Mouse (Mus musculus) myocyte (in vitro differentiated cells): ENCODE data around the gene Apoc3. TPM values are rescaled to one million over a fixed set of nuclear protein-coding genes. Genes with fewer than 3 reads are reported as not detected.

ENCODE experiments used
- H3K27me3 ChIP-seq: one replicate; pipeline ENCODE4 v1.6.1; 2011; ENCODE audit not compliant: control insufficient read depth, insufficient read depth, insufficient read length
- H3K36me3 ChIP-seq: one replicate; pipeline ENCODE4 v1.6.1; 2011; ENCODE audit not compliant: control insufficient read depth, insufficient read depth
- H3K4me2 ChIP-seq: one replicate; pipeline ENCODE4 v1.6.1; 2011; ENCODE audit warnings: low read depth, control low read depth
- H3K4me3 ChIP-seq: one replicate; pipeline ENCODE4 v1.5.1; 2011; ENCODE audit warnings: mild to moderate bottlenecking, control low read depth, moderate library complexity
- H3K79me2 ChIP-seq: one replicate; pipeline ENCODE4 v1.6.1; 2011; ENCODE audit not compliant: control insufficient read depth, insufficient read depth
- H3ac ChIP-seq: one replicate; pipeline ENCODE4 v1.6.1; 2011; ENCODE audit not compliant: control insufficient read depth, insufficient read length
- CEBPB ChIP-seq: IDR thresholded peaks from 2 replicates; pipeline ENCODE4 v1.6.1; 2011; ENCODE audit warnings: mild to moderate bottlenecking, moderate library complexity; ENCODE audit not compliant: poor library complexity, insufficient read depth, severe bottlenecking
- E2F4 ChIP-seq: IDR thresholded peaks from one replicate; pipeline ENCODE4 v1.6.1; 2011; ENCODE audit warnings: mild to moderate bottlenecking, control low read depth, moderate library complexity; ENCODE audit not compliant: insufficient read depth
- MAX ChIP-seq: IDR thresholded peaks from one replicate; pipeline ENCODE4 v1.6.1; 2011; ENCODE audit warnings: low read depth, mild to moderate bottlenecking, control low read depth
- MYOD1 ChIP-seq, 3 experiments: IDR thresholded peaks; one replicate each; pipeline ENCODE4 v1.6.1; 2011; ENCODE audit warnings: control low read depth in 2 of 3, low read depth in 2 of 3, mild to moderate bottlenecking in 2 of 3, moderate library complexity in 1 of 3; ENCODE audit not compliant: insufficient read length in 2 of 3, control insufficient read depth in 1 of 3
- MYOG ChIP-seq, 3 experiments: IDR thresholded peaks; one replicate each; pipeline ENCODE4 v1.6.1; 2011; ENCODE audit warnings: control low read depth in 2 of 3, low read depth in 2 of 3, mild to moderate bottlenecking in 2 of 3; ENCODE audit not compliant: insufficient read length in 2 of 3, control insufficient read depth in 1 of 3, insufficient read depth in 1 of 3
- POLR2A ChIP-seq: IDR thresholded peaks from one replicate; pipeline ENCODE4 v1.6.1; 2011; ENCODE audit warnings: low read depth, mild to moderate bottlenecking, control low read depth, moderate library complexity; ENCODE audit not compliant: insufficient read length
- POLR2AphosphoS2 ChIP-seq: IDR thresholded peaks from one replicate; pipeline ENCODE4 v1.6.1; 2011; ENCODE audit warnings: low read depth, control low read depth; ENCODE audit not compliant: insufficient read length
- REST ChIP-seq: IDR thresholded peaks from one replicate; pipeline ENCODE4 v1.6.1; 2011; ENCODE audit warnings: mild to moderate bottlenecking, control low read depth, moderate library complexity; ENCODE audit not compliant: insufficient read depth, insufficient read length
- SRF ChIP-seq: IDR thresholded peaks from one replicate; pipeline ENCODE4 v1.6.1; 2011; ENCODE audit warnings: low read depth; ENCODE audit not compliant: control insufficient read depth, insufficient read length
- TCF12 ChIP-seq: IDR thresholded peaks from one replicate; pipeline ENCODE4 v1.6.1; 2011; ENCODE audit warnings: mild to moderate bottlenecking, control low read depth; ENCODE audit not compliant: poor library complexity, insufficient read depth, severe bottlenecking
- TCF3 ChIP-seq: IDR thresholded peaks from one replicate; pipeline ENCODE4 v1.6.1; 2011; ENCODE audit warnings: low read depth, control low read depth; ENCODE audit not compliant: insufficient read length
- USF1 ChIP-seq: IDR thresholded peaks from one replicate; pipeline ENCODE4 v1.6.1; 2011; ENCODE audit warnings: low read depth, mild to moderate bottlenecking, control low read depth, moderate library complexity
- polyA plus RNA-seq: library from polyadenylated mRNA; unstranded; fragments of >200 nt; fragmentation: generic; extraction: Trizol; gene quantifications from one replicate; pipeline ENCODE4 v1.2.1, GENCODE M21; 2012; ENCODE audit warnings: missing spikeins

Gene Apoc3
- polyA plus RNA-seq, 1 experiment, result not detected

- no peak overlapping the region for H3K4me3 ChIP-seq
- H3K36me3 ChIP-seq, result no peaks in the 10 kb centered on the region
- no peak overlapping the region for H3ac ChIP-seq
- no peak overlapping the region for H3K4me2 ChIP-seq
- no peaks in the 10 kb centered on the region for H3K27me3 ChIP-seq
- H3K79me2 ChIP-seq, result no peaks in the 10 kb centered on the region
- TF ChIP-seq POLR2A, result no peak
- TF ChIP-seq MYOD1 (IDR thresholded peaks at IDR 0.05; ENCODE audit: control insufficient read depth in 1 of 3, insufficient read length in 2 of 3, low read depth in 2 of 3), result no peak
- TF ChIP-seq USF1, result no peak
- TF ChIP-seq MYOG (IDR thresholded peaks at IDR 0.05; ENCODE audit: control insufficient read depth in 1 of 3, insufficient read depth in 1 of 3, insufficient read length in 2 of 3, low read depth in 2 of 3), result no peak
- TF ChIP-seq E2F4, result no peak
- TF ChIP-seq TCF3, result no peak
- TF ChIP-seq REST, result no peak
- no peak for TF ChIP-seq MAX
- TF ChIP-seq POLR2AphosphoS2, result no peak
- no peak for TF ChIP-seq TCF12
- no peak for TF ChIP-seq CEBPB
- no peak for TF ChIP-seq SRF
These were observed 21.2 kb downstream of the Apoc3 start for GRCm38 (mm10) chr9:46214276-46214675.

- H3K4me3 ChIP-seq, result no peak overlapping the region
- no peak overlapping the region for H3K4me2 ChIP-seq
- peaks cover 3% of the 10 kb centered on the region for H3K36me3 ChIP-seq
- no peaks in the 10 kb centered on the region for H3K27me3 ChIP-seq
- H3K79me2 ChIP-seq, result no peaks in the 10 kb centered on the region
- no peak overlapping the region for H3ac ChIP-seq
- TF ChIP-seq MAX (no peak), MYOD1 (IDR thresholded peaks at IDR 0.05; ENCODE audit: control insufficient read depth in 1 of 3, insufficient read length in 2 of 3, low read depth in 2 of 3) (no peak), CEBPB (no peak), E2F4 (no peak), MYOG (IDR thresholded peaks at IDR 0.05; ENCODE audit: control insufficient read depth in 1 of 3, insufficient read depth in 1 of 3, insufficient read length in 2 of 3, low read depth in 2 of 3) (no peak), REST (no peak), POLR2A (no peak), TCF3 (no peak)
These were observed 25.0 kb downstream of the Apoc3 start for GRCm38 (mm10) chr9:46210473-46210872.

GRCm38 (mm10) chr9:46208401-46208974 is 26.9 kb downstream of the Apoc3 start:
- TF ChIP-seq TCF12 (no peak), SRF (no peak), TCF3 (no peak), USF1 (no peak), E2F4 (no peak), CEBPB (no peak)
- peaks cover 3% of the 10 kb centered on the region for H3K36me3 ChIP-seq

GRCm38 (mm10) chr9:46207501-46207869 is 28.0 kb downstream of the Apoc3 start:
- no peak overlapping the region for H3K4me3 ChIP-seq
- no peak overlapping the region for H3K4me2 ChIP-seq
- H3K79me2 ChIP-seq, result no peaks in the 10 kb centered on the region
- no peak for TF ChIP-seq E2F4
- TF ChIP-seq POLR2AphosphoS2, result no peak
- TF ChIP-seq REST, result no peak
- no peak for TF ChIP-seq USF1
- TF ChIP-seq TCF3, result no peak
- TF ChIP-seq MAX, result no peak
- TF ChIP-seq POLR2A, result no peak
- no peak for TF ChIP-seq CEBPB
- no peak for TF ChIP-seq MYOG (IDR thresholded peaks at IDR 0.05; ENCODE audit: control insufficient read depth in 1 of 3, insufficient read depth in 1 of 3, insufficient read length in 2 of 3, low read depth in 2 of 3)
- TF ChIP-seq MYOD1 (IDR thresholded peaks at IDR 0.05; ENCODE audit: control insufficient read depth in 1 of 3, insufficient read length in 2 of 3, low read depth in 2 of 3), result no peak
- no peak for TF ChIP-seq SRF
- no peak for TF ChIP-seq TCF12
- no peak overlapping the region for H3ac ChIP-seq
- H3K36me3 ChIP-seq, result peaks cover 3% of the 10 kb centered on the region
- no peaks in the 10 kb centered on the region for H3K27me3 ChIP-seq

More at GRCm38 (mm10) chr9:46208401-46208974, 26.9 kb downstream of the Apoc3 start:
- Histone ChIP-seq H3K27me3 (no peaks in the 10 kb centered on the region), H3K4me3 (no peak overlapping the region), H3ac (no peak overlapping the region), H3K4me2 (no peak overlapping the region), H3K79me2 (no peaks in the 10 kb centered on the region)

GRCm38 (mm10) chr9:46206834-46207500 is 28.5 kb downstream of the Apoc3 start:
- no peak for TF ChIP-seq REST
- TF ChIP-seq CEBPB, result no peak
- TF ChIP-seq TCF3, result no peak
- no peak for TF ChIP-seq MAX
- no peak for TF ChIP-seq TCF12
- no peak for TF ChIP-seq MYOG (IDR thresholded peaks at IDR 0.05; ENCODE audit: control insufficient read depth in 1 of 3, insufficient read depth in 1 of 3, insufficient read length in 2 of 3, low read depth in 2 of 3)
- TF ChIP-seq POLR2AphosphoS2, result no peak
- TF ChIP-seq SRF, result no peak
- TF ChIP-seq USF1, result no peak
- TF ChIP-seq E2F4, result no peak
- no peak for TF ChIP-seq POLR2A
- no peak for TF ChIP-seq MYOD1 (IDR thresholded peaks at IDR 0.05; ENCODE audit: control insufficient read depth in 1 of 3, insufficient read length in 2 of 3, low read depth in 2 of 3)
- no peak overlapping the region for H3ac ChIP-seq
- no peaks in the 10 kb centered on the region for H3K79me2 ChIP-seq
- H3K36me3 ChIP-seq, result peaks cover 7% of the 10 kb centered on the region
- peak overlapping the region; percentile 8 for H3K4me2 ChIP-seq
- H3K27me3 ChIP-seq, result no peaks in the 10 kb centered on the region
- no peak overlapping the region for H3K4me3 ChIP-seq
